Mouse (Mus musculus): Measurements from ENCODE around the gene Nkx1-2. TPM values are rescaled to one million over a fixed set of nuclear protein-coding genes. Genes with fewer than 3 reads are reported as not detected.

Gene Nkx1-2
- polyA plus RNA-seq, 1 experiment from 2014 or later = not detected

DNA sequence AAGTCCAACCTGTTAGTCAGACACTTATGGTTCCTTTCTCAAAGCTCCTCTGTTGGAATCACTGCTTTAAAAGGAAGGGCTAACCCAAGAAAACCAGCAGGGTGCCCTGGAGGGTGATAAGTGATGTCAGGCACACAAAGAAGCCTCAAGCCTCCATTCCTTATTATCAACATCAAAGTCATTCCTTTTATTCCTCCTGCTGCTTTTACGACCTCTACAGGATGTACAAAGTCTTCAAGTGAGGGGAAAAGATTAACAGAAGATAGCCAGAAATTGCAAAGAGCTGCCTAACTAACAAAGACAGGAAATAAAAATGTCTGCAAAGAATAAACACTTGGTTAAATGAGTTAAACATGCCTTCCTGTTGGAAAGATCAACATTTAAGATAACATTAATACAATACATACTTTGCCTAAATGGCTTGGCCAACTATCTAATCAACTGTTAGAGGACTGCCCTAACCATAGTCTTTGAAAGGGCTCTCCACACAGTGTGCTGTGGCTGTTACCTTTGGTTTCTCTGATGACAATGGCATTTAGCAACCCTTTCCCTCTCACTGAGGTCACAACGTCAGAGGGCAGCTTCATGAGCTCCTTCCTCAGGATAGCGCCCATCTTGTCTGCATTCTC lies 40.2 kb downstream of the Nkx1-2 start:
- Histone ChIP-seq H3K4me2 (no peak overlapping the region), H3K4me1 (replicated peaks) (peaks cover 20% of the 10 kb centered on the region), H3K9me3 (replicated peaks) (no peaks in the 10 kb centered on the region), H3K9ac (no peak overlapping the region), H3K27ac (peak overlapping the region; percentile 34; the same call in 1 of the 2 replicates), H3K4me3 (replicated peaks) (no peak overlapping the region), H3K27me3 (no peaks in the 10 kb centered on the region), H3K36me3 (peaks cover 72% of the 10 kb centered on the region)
- 65% methylated on average over 3 of the region's 3 CpGs for WGBS (ENCODE audit: insufficient replicate concordance)
- ATAC-seq (ENCODE audit: low read depth) = no peak
- no peak for DNase-seq

DNA sequence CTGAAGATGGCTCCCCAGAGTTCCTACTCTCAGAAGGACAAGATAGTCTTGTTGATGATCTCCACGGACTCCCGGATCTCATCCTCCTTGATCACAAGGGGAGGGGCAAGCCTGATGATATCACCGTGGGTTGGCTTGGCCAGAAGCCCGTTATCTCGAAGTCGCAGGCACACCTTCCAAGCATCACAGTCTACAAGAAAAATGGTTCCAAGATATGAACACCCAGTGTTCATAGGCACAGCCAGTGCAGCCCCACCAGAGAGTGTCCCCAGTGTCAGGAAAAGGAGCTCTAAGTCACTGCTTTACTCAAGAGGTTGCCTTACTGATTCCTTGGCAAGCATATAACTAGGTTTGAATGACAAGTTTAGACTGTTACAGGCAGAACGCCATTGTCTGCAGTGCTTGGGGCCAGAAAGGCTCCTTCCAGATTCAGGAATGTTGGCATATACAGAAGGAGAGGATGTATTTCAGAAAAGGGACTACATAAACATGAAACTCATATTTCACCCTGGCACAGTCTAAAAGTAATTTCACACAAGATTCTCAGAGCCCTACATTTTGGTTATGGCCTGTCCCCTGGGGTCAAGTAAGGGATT lies 41.2 kb downstream of the Nkx1-2 start:
- no peaks in the 10 kb centered on the region for H3K27me3 ChIP-seq
- no peaks in the 10 kb centered on the region for H3K9me3 ChIP-seq (replicated peaks)
- peak overlapping the region; percentile 34; the same call in 1 of the 2 replicates for H3K27ac ChIP-seq
- ATAC-seq (ENCODE audit: low read depth) = peak; percentile 90
- H3K9ac ChIP-seq = 0 out of 2 replicates have a peak overlapping the region, but pooled peaks have one; percentile 34
- peak; percentile 50 for DNase-seq
- no peak overlapping the region for H3K4me2 ChIP-seq
- peaks cover 20% of the 10 kb centered on the region for H3K4me1 ChIP-seq (replicated peaks)
- H3K36me3 ChIP-seq = peaks cover 62% of the 10 kb centered on the region
- 39% methylated on average over 7 of the region's 7 CpGs for WGBS (ENCODE audit: insufficient replicate concordance)
- H3K4me3 ChIP-seq (replicated peaks) = no peak overlapping the region

DNA sequence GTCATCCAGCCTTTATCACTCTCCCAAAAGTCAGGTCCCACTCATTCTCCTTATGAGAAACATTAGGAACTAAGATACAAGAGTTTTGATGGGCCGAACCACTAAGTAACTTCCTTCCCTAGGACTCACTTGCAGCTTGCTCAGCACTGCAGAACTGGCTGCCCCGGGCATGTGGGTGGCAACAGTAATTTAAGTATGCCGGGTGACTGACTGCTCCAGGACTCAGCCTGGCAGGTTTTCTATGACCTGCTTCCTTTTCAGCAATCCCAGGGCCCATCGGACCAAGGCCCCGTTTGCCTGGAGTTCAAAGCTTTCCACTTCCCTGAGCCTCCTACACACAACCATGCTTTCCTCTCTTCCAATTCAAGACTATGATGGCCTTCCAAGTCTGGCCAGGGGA lies 42.9 kb downstream of the Nkx1-2 start:
- H3K4me3 ChIP-seq (replicated peaks) = no peak overlapping the region
- no peak overlapping the region for H3K4me2 ChIP-seq
- no peak overlapping the region for H3K27ac ChIP-seq
- H3K36me3 ChIP-seq = peaks cover 46% of the 10 kb centered on the region
- peaks cover 23% of the 10 kb centered on the region for H3K4me1 ChIP-seq (replicated peaks)
- 82% methylated on average over 5 of the region's 5 CpGs for WGBS (ENCODE audit: insufficient replicate concordance)
- no peak overlapping the region for H3K9ac ChIP-seq
- ATAC-seq (ENCODE audit: low read depth) = no peak
- DNase-seq = no peak
- no peaks in the 10 kb centered on the region for H3K27me3 ChIP-seq
- no peaks in the 10 kb centered on the region for H3K9me3 ChIP-seq (replicated peaks)

GRCm38 (mm10) chr7:132555911-132556310 lies 43.5 kb downstream of the Nkx1-2 start:
- Histone ChIP-seq H3K9me3 (replicated peaks) (no peaks in the 10 kb centered on the region), H3K4me2 (no peak overlapping the region), H3K27ac (no peak overlapping the region), H3K9ac (no peak overlapping the region), H3K4me1 (replicated peaks) (peaks cover 29% of the 10 kb centered on the region), H3K4me3 (replicated peaks) (no peak overlapping the region), H3K27me3 (no peaks in the 10 kb centered on the region), H3K36me3 (peaks cover 39% of the 10 kb centered on the region)
- DNase-seq (no peak), ATAC-seq (ENCODE audit: low read depth) (no peak)
- 48% methylated on average over 4 of the region's 4 CpGs for WGBS (ENCODE audit: insufficient replicate concordance)

GRCm38 (mm10) chr7:132554091-132554490 lies 45.3 kb downstream of the Nkx1-2 start:
- 60% methylated on average over 2 of the region's 2 CpGs for WGBS (ENCODE audit: insufficient replicate concordance)
- no peaks in the 10 kb centered on the region for H3K9me3 ChIP-seq (replicated peaks)
- H3K4me1 ChIP-seq (replicated peaks) = peaks cover 23% of the 10 kb centered on the region
- no peak overlapping the region for H3K9ac ChIP-seq
- ATAC-seq (ENCODE audit: low read depth) = no peak
- peaks cover 22% of the 10 kb centered on the region for H3K36me3 ChIP-seq
- DNase-seq = no peak
- H3K4me2 ChIP-seq = no peak overlapping the region
- 0 out of 2 replicates have a peak, but pooled peaks cover 4% of the 10 kb centered on the region for H3K27me3 ChIP-seq
- no peak overlapping the region for H3K4me3 ChIP-seq (replicated peaks)
- H3K27ac ChIP-seq = no peak overlapping the region

- Histone ChIP-seq H3K9ac (peak overlapping the region; percentile 61), H3K27ac (peak overlapping the region; percentile 15; the same call in 1 of the 2 replicates), H3K4me1 (replicated peaks) (peaks cover 9% of the 10 kb centered on the region), H3K4me2 (peak overlapping the region; percentile 78), H3K36me3 (peaks cover under 1% of the 10 kb centered on the region), H3K27me3 (peaks cover 15% of the 10 kb centered on the region; the same call in 1 of the 2 replicates), H3K9me3 (replicated peaks) (no peaks in the 10 kb centered on the region), H3K4me3 (replicated peaks) (peak overlapping the region; percentile 58)
- ATAC-seq (ENCODE audit: low read depth) (peak; percentile 97), DNase-seq (peak; percentile 88)
- 2% methylated on average over 27 of the region's 27 CpGs for WGBS (ENCODE audit: insufficient replicate concordance)
Measured at GRCm38 (mm10) chr7:132551351-132552126, 47.9 kb downstream of the Nkx1-2 start.

GRCm38 (mm10) chr7:132547126-132547525 lies 52.3 kb downstream of the Nkx1-2 start:
- Histone ChIP-seq H3K4me3 (replicated peaks) (no peak overlapping the region), H3K4me1 (replicated peaks) (peaks cover 9% of the 10 kb centered on the region), H3K36me3 (no peaks in the 10 kb centered on the region), H3K4me2 (no peak overlapping the region), H3K9me3 (replicated peaks) (no peaks in the 10 kb centered on the region), H3K9ac (no peak overlapping the region), H3K27ac (no peak overlapping the region), H3K27me3 (peaks cover 16% of the 10 kb centered on the region; the same call in 1 of the 2 replicates)
- 58% methylated on average over 3 of the region's 3 CpGs for WGBS (ENCODE audit: insufficient replicate concordance)
- ATAC-seq (ENCODE audit: low read depth) = no peak
- no peak for DNase-seq

Other genes with a start within 250 kb of the Nkx1-2 start
- gene Oat, start 23.2 kb downstream of the Nkx1-2 start, polyA plus RNA-seq (2015; fragmentation: Nextera tagmentation; extraction: Ambion mirVana) = 86.1 and 99.6 TPM in 2 replicates
- 8.0 and 8.3 TPM in 2 replicates for gene Lhpp, start 11.0 kb upstream of the Nkx1-2 start, polyA plus RNA-seq (2015; fragmentation: Nextera tagmentation; extraction: Ambion mirVana)
- 19.1 and 21.4 TPM in 2 replicates for gene Fam53b, start 214.2 kb upstream of the Nkx1-2 start, polyA plus RNA-seq (2015; fragmentation: Nextera tagmentation; extraction: Ambion mirVana)

Data from liver, embryonic 13.5 days (tissue).